Mouse (Mus musculus) kidney, adult 2 months (tissue): Measurements from ENCODE around the gene Smim24. TPM values are rescaled to one million over a fixed set of nuclear protein-coding genes. Genes with fewer than 3 reads are reported as not detected.

Experiments
- DNase-seq: peaks from one replicate; pipeline ENCODE4 v3.0.0; 2021
- H3K27ac ChIP-seq: fragments of 200-500 bp; 2 replicates; pipeline ENCODE4 v1.5.1; 2012; ENCODE audit warnings: low read depth, low read length, control low read depth, inconsistent platforms; ENCODE audit not compliant: insufficient read depth
- H3K27me3 ChIP-seq: fragments of 200-500 bp; replicated peaks from 2 replicates; pipeline ENCODE4 v1.6.1; 2012; ENCODE audit warnings: mild to moderate bottlenecking, moderate library complexity, low read length, inconsistent platforms; ENCODE audit not compliant: control insufficient read depth, insufficient read depth
- H3K36me3 ChIP-seq: fragments of 200-500 bp; 2 replicates; pipeline ENCODE4 v1.6.1; 2012; ENCODE audit warnings: mild to moderate bottlenecking, moderate library complexity, low read length, inconsistent platforms; ENCODE audit not compliant: control insufficient read depth, insufficient read depth
- H3K4me1 ChIP-seq: fragments of 200-500 bp; 2 replicates; pipeline ENCODE4 v1.6.1; 2011; ENCODE audit warnings: low read length; ENCODE audit not compliant: control insufficient read depth, insufficient read depth
- H3K4me3 ChIP-seq: fragments of 200-500 bp; 2 replicates; pipeline ENCODE4 v1.5.1; 2011; ENCODE audit warnings: mild to moderate bottlenecking, low read depth, low read length, control low read depth; ENCODE audit not compliant: insufficient read depth
- CTCF ChIP-seq: fragments of 200-500 bp; conservative IDR thresholded peaks from 2 replicates; pipeline ENCODE4 v1.5.1; 2011; ENCODE audit warnings: low read depth, mild to moderate bottlenecking, control low read depth, low read length, moderate library complexity, mixed read lengths; ENCODE audit not compliant: insufficient read depth, insufficient read length
- POLR2A ChIP-seq: fragments of 200-500 bp; IDR thresholded peaks from one replicate; pipeline ENCODE4 v1.6.1; 2011; ENCODE audit warnings: low read depth, low read length, control low read depth
- WGBS: fragments of 180-500 bp; shearing (Covaris S2); methylation state at CpG from one replicate; pipeline ENCODE4 v1.1.7; 2018; 5-methylcytosine and 5-hydroxymethylcytosine counted together
- polyA plus RNA-seq: library from polyadenylated mRNA; depleted of rRNA; stranded (reverse); fragments of >200 nt; gene quantifications from 2 replicates; pipeline ENCODE4 v1.2.3, GENCODE M21; 2012

Gene Smim24
- polyA plus RNA-seq, 1 experiment: 694 TPM

- no peak for TF ChIP-seq CTCF
- TF ChIP-seq POLR2A: peak; percentile 17
Measured at GRCm38 (mm10) chr10:81410350-81410749, 17.5 kb downstream of the Smim24 start.

GRCm38 (mm10) chr10:81410981-81411380 lies 18.1 kb downstream of the Smim24 start:
- DNase-seq: peak; percentile 63
- Histone ChIP-seq H3K4me3 (no peak overlapping the region), H3K27me3 (no peaks in the 10 kb centered on the region), H3K36me3 (no peaks in the 10 kb centered on the region; the same call in 1 of the 2 replicates), H3K27ac (peak overlapping the region; percentile 97), H3K4me1 (peaks cover 76% of the 10 kb centered on the region)
- WGBS: 35% methylated on average over 9 of the region's 9 CpGs
- no peak for TF ChIP-seq POLR2A

More at GRCm38 (mm10) chr10:81410350-81410749, 17.5 kb downstream of the Smim24 start:
- DNase-seq: peak; percentile 74
- Histone ChIP-seq H3K27me3 (no peaks in the 10 kb centered on the region), H3K36me3 (no peaks in the 10 kb centered on the region; the same call in 1 of the 2 replicates), H3K4me3 (no peak overlapping the region), H3K27ac (peak overlapping the region; percentile 97), H3K4me1 (peaks cover 73% of the 10 kb centered on the region)
- 24% methylated on average over 4 of the region's 4 CpGs for WGBS

- peak; percentile 93 for DNase-seq
- TF ChIP-seq CTCF (no peak), POLR2A (no peak)
- Histone ChIP-seq H3K27ac (peak overlapping the region; percentile 97), H3K4me1 (peaks cover 80% of the 10 kb centered on the region), H3K36me3 (no peaks in the 10 kb centered on the region; the same call in 1 of the 2 replicates), H3K4me3 (no peak overlapping the region), H3K27me3 (no peaks in the 10 kb centered on the region)
- 11% methylated on average over 18 of the region's 18 CpGs for whole genome bisulfite sequencing
Measured at GRCm38 (mm10) chr10:81411471-81412400, 18.9 kb downstream of the Smim24 start.

- no peak for DNase-seq
- no peaks in the 10 kb centered on the region for H3K27me3 ChIP-seq
- WGBS: 68% methylated on average over 16 of the region's 16 CpGs
- H3K27ac ChIP-seq: peak overlapping the region; percentile 97
- H3K4me1 ChIP-seq: peaks cover 85% of the 10 kb centered on the region
- TF ChIP-seq CTCF: no peak
- TF ChIP-seq POLR2A: no peak
- H3K4me3 ChIP-seq: no peak overlapping the region
- no peaks in the 10 kb centered on the region for H3K36me3 ChIP-seq
Measured at GRCm38 (mm10) chr10:81412586-81413309, 19.9 kb downstream of the Smim24 start.

- peak overlapping the region; percentile 49 for H3K4me3 ChIP-seq
- H3K4me1 ChIP-seq: peaks cover 81% of the 10 kb centered on the region
- no peaks in the 10 kb centered on the region for H3K36me3 ChIP-seq
- no peaks in the 10 kb centered on the region for H3K27me3 ChIP-seq
- TF ChIP-seq POLR2A: peak; percentile 6
- TF ChIP-seq CTCF: no peak
- peak overlapping the region; percentile 97 for H3K27ac ChIP-seq
- DNase-seq: peak; percentile 95
- 18% methylated on average over 26 of the region's 26 CpGs for WGBS
Measured at GRCm38 (mm10) chr10:81413310-81414261, 20.7 kb downstream of the Smim24 start.

- no peak overlapping the region for H3K4me3 ChIP-seq
- DNase-seq: peak; percentile 77
- H3K27ac ChIP-seq: peak overlapping the region; percentile 97
- H3K36me3 ChIP-seq: no peaks in the 10 kb centered on the region
- H3K27me3 ChIP-seq: no peaks in the 10 kb centered on the region
- TF ChIP-seq POLR2A (no peak), CTCF (no peak)
- peaks cover 83% of the 10 kb centered on the region for H3K4me1 ChIP-seq
Measured at GRCm38 (mm10) chr10:81414682-81415081, 21.8 kb downstream of the Smim24 start.
